ENCODE assay signal across 9 mouse cellular contexts in the genomic region with DNA sequence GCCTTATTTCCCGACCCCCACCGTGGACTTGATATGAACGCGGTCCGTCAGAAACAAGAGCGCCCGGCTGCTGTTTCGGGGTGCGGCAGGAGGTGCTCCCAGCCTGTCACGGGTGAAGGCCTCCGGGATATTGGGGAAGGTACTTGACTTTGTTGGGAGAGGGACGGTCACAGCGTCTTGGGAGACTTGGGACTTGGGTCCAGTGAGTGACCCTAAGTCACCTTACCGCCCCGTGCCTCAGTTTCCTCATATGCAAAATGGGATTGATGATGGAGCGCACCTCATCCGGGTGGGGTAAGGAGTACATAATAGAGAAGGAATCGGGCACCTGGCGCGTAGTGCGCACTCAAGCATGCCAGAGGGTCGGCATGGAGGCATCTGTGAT. TPM values are rescaled to one million over a fixed set of nuclear protein-coding genes. Genes with fewer than 3 reads are reported as not detected.
A peak's percentile ranks its signal among the peaks of the same experiment; 100 is the strongest.
DNase-seq lines count a peak whose midpoint lies in the region; ATAC-seq and TF ChIP-seq lines count a peak whose summit lies in the region.
"Had no signal": no experiment of that assay in that cellular context is flagged by ENCODE, and none has a peak within 500 bp of the region (broad histone marks: within the 10 kb centered on the region; RNA-seq: fewer than 3 reads in every experiment).

No protein-coding gene starts in this region.

- WGBS in kidney, embryonic 16.5 days, result 2% methylated on average over 22 of the region's 22 CpGs
- 2% methylated on average over 22 of the region's 22 CpGs for WGBS in forebrain, embryonic 10.5 days
- 3% methylated on average over 22 of the region's 22 CpGs for whole genome bisulfite sequencing in hindbrain, postnatal 0 days
- WGBS in midbrain, postnatal 0 days, result 4% methylated on average over 22 of the region's 22 CpGs

- DNase-seq in kidney, postnatal 14 days, result no peak
- DNase-seq in forebrain, embryonic 10.5 days (ENCODE audit: extremely low spot score, low spot score), result no peak
- no peak for DNase-seq in hindbrain, postnatal 0 days (ENCODE audit: low spot score)
- DNase-seq in midbrain, postnatal 0 days (ENCODE audit: low spot score), result no peak
- DNase-seq in adrenal gland, postnatal 10 days, result no peak
- no peak for DNase-seq in adrenal gland, adult 8-10 months
- no peak for DNase-seq in frontal cortex, postnatal 36 days (ENCODE audit: low spot score in 2 of 2)
- DNase-seq: thymus, postnatal 25 days had no signal

- H3K4me2 ChIP-seq in kidney, embryonic 16.5 days (replicated peaks; ENCODE audit: low read depth, low read length), result peak overlapping the region; percentile 51
- H3K4me2 ChIP-seq in hindbrain, postnatal 0 days (ENCODE audit: low read depth, low read length), result peak overlapping the region; percentile 60
- peak overlapping the region; percentile 69 for H3K4me2 ChIP-seq in midbrain, postnatal 0 days (ENCODE audit: low read depth, low read length, poor library complexity, severe bottlenecking)

- no peak overlapping the region for H3K27ac ChIP-seq in kidney, embryonic 16.5 days (ENCODE audit: low read length)
- no peak overlapping the region for H3K27ac ChIP-seq in forebrain, embryonic 10.5 days
- H3K27ac ChIP-seq in hindbrain, postnatal 0 days, result no peak overlapping the region
- no peak overlapping the region for H3K27ac ChIP-seq in midbrain, postnatal 0 days (ENCODE audit: low read depth, low read length)

- H3K27me3 ChIP-seq in kidney, embryonic 16.5 days (ENCODE audit: insufficient read depth, low read length), result peaks cover 60% of the 10 kb centered on the region
- H3K27me3 ChIP-seq in forebrain, embryonic 10.5 days (ENCODE audit: poor library complexity, severe bottlenecking), result peaks cover 84% of the 10 kb centered on the region
- peaks cover 11% of the 10 kb centered on the region; the same call in 1 of the 2 replicates for H3K27me3 ChIP-seq in hindbrain, postnatal 0 days (ENCODE audit: insufficient read depth, low read length)
- peaks cover 14% of the 10 kb centered on the region for H3K27me3 ChIP-seq in midbrain, postnatal 0 days (ENCODE audit: insufficient read depth, low read length)

- TF ChIP-seq CTCF in hindbrain, postnatal 0 days (IDR thresholded peaks at IDR 0.05; ENCODE audit: low read depth), result no peak
- TF ChIP-seq CTCF in midbrain, postnatal 0 days (IDR thresholded peaks at IDR 0.05), result no peak

- peaks cover 49% of the 10 kb centered on the region for H3K4me1 ChIP-seq in kidney, embryonic 16.5 days (ENCODE audit: insufficient read depth, low read length)
- H3K4me1 ChIP-seq in forebrain, embryonic 10.5 days, result peaks cover 68% of the 10 kb centered on the region
- peaks cover 22% of the 10 kb centered on the region; the same call in 1 of the 2 replicates for H3K4me1 ChIP-seq in hindbrain, postnatal 0 days (ENCODE audit: insufficient read depth, low read length)
- peaks cover 9% of the 10 kb centered on the region; the same call in 1 of the 2 replicates for H3K4me1 ChIP-seq in midbrain, postnatal 0 days (ENCODE audit: insufficient read depth, low read length)

- no peaks in the 10 kb centered on the region for H3K9me3 ChIP-seq in kidney, embryonic 16.5 days (ENCODE audit: low read length)
- H3K9me3 ChIP-seq in forebrain, embryonic 10.5 days, result no peaks in the 10 kb centered on the region
- H3K9me3 ChIP-seq in hindbrain, postnatal 0 days (ENCODE audit: low read length), result no peaks in the 10 kb centered on the region
- no peaks in the 10 kb centered on the region for H3K9me3 ChIP-seq in midbrain, postnatal 0 days (ENCODE audit: low read length)

- H3K4me3 ChIP-seq in kidney, embryonic 16.5 days (ENCODE audit: low read length), result peak overlapping the region; percentile 32
- peak overlapping the region; percentile 35 for H3K4me3 ChIP-seq in forebrain, embryonic 10.5 days
- H3K4me3 ChIP-seq in hindbrain, postnatal 0 days (ENCODE audit: low read length), result peak overlapping the region; percentile 11
- H3K4me3 ChIP-seq in midbrain, postnatal 0 days (ENCODE audit: low read depth, low read length), result peak overlapping the region; percentile 44

- H3K36me3 ChIP-seq in kidney, embryonic 16.5 days (ENCODE audit: insufficient read depth, low read length), result no peaks in the 10 kb centered on the region
- H3K36me3 ChIP-seq in forebrain, embryonic 10.5 days (replicated peaks), result no peaks in the 10 kb centered on the region
- no peaks in the 10 kb centered on the region for H3K36me3 ChIP-seq in hindbrain, postnatal 0 days (ENCODE audit: insufficient read depth, low read length)
- H3K36me3 ChIP-seq in midbrain, postnatal 0 days (ENCODE audit: insufficient read depth, low read length), result no peaks in the 10 kb centered on the region

- H3K9ac ChIP-seq in kidney, embryonic 16.5 days (replicated peaks; ENCODE audit: low read length), result peak overlapping the region; percentile 51
- H3K9ac ChIP-seq in hindbrain, postnatal 0 days (replicated peaks; ENCODE audit: low read length), result no peak overlapping the region
- no peak overlapping the region for H3K9ac ChIP-seq in midbrain, postnatal 0 days (replicated peaks; ENCODE audit: low read length, poor library complexity, severe bottlenecking)

- no peak for ATAC-seq in kidney, embryonic 16.5 days (ENCODE audit: low FRiP score, low TSS enrichment)
- no peak for ATAC-seq in hindbrain, postnatal 0 days
- no peak for ATAC-seq in midbrain, postnatal 0 days (ENCODE audit: low FRiP score)

RNA-seq across cellular contexts. Expression of a gene that starts 1.0 kb away (rescaled TPM):
- polyA plus RNA-seq in kidney, embryonic 16.5 days (2015; fragmentation: Nextera tagmentation; extraction: Ambion mirVana), result 11.1 and 11.4 TPM in 2 replicates
- 0.36 and 1.1 TPM in 2 replicates for polyA plus RNA-seq in forebrain, embryonic 10.5 days (2016; fragmentation: Nextera tagmentation; extraction: Ambion mirVana)
- total RNA-seq in hindbrain, postnatal 0 days (2014; rRNA removed), result 234 and 282 TPM in 2 replicates
- polyA plus RNA-seq in hindbrain, postnatal 0 days (2015; fragmentation: Nextera tagmentation; extraction: Ambion mirVana), result 466 and 477 TPM in 2 replicates
- total RNA-seq in midbrain, postnatal 0 days (2014; rRNA removed), result 189 and 285 TPM in 2 replicates
- 455 and 516 TPM in 2 replicates for polyA plus RNA-seq in midbrain, postnatal 0 days (2015; fragmentation: Nextera tagmentation; extraction: Ambion mirVana)
- 10 to 100 TPM in 1 of 2 experiments, 1 to 10 TPM in 1; 7.5 to 18.2 TPM for total RNA-seq in adrenal gland, postnatal 10 days (2021)
- total RNA-seq in adrenal gland, adult 8-10 months (2022), result 1 to 10 TPM; 2.0 to 4.1 (median 2.3) TPM

RNA-seq across cellular contexts. Expression of a gene that starts 4.8 kb away (rescaled TPM):
- 45.7 and 48.3 TPM in 2 replicates for polyA plus RNA-seq in kidney, embryonic 16.5 days (2015; fragmentation: Nextera tagmentation; extraction: Ambion mirVana)
- 2.2 and 2.5 TPM in 2 replicates for polyA plus RNA-seq in forebrain, embryonic 10.5 days (2016; fragmentation: Nextera tagmentation; extraction: Ambion mirVana)
- 24.0 and 26.5 TPM in 2 replicates for total RNA-seq in hindbrain, postnatal 0 days (2014; rRNA removed)
- polyA plus RNA-seq in hindbrain, postnatal 0 days (2015; fragmentation: Nextera tagmentation; extraction: Ambion mirVana), result 129 and 150 TPM in 2 replicates
- total RNA-seq in midbrain, postnatal 0 days (2014; rRNA removed), result 7.0 and 7.4 TPM in 2 replicates
- 20.4 and 22.2 TPM in 2 replicates for polyA plus RNA-seq in midbrain, postnatal 0 days (2015; fragmentation: Nextera tagmentation; extraction: Ambion mirVana)
- 100 to 1,000 TPM; 353 to 358 TPM for total RNA-seq in adrenal gland, postnatal 10 days (2021)
- 100 to 1,000 TPM; 110 to 212 (median 163) TPM for total RNA-seq in adrenal gland, adult 8-10 months (2022)

RNA-seq across cellular contexts. Expression of a gene that starts 6.9 kb away (rescaled TPM):
- 0.32 and 0.33 TPM in 2 replicates for polyA plus RNA-seq in kidney, embryonic 16.5 days (2015; fragmentation: Nextera tagmentation; extraction: Ambion mirVana)
- polyA plus RNA-seq in forebrain, embryonic 10.5 days (2016; fragmentation: Nextera tagmentation; extraction: Ambion mirVana), result 0.58 and 0.68 TPM in 2 replicates
- 1.9 and 5.9 TPM in 2 replicates for total RNA-seq in hindbrain, postnatal 0 days (2014; rRNA removed)
- polyA plus RNA-seq in hindbrain, postnatal 0 days (2015; fragmentation: Nextera tagmentation; extraction: Ambion mirVana), result 1.2 and 1.3 TPM in 2 replicates
- total RNA-seq in midbrain, postnatal 0 days (2014; rRNA removed), result 1.2 and 1.3 TPM in 2 replicates
- 0.56 and 0.81 TPM in 2 replicates for polyA plus RNA-seq in midbrain, postnatal 0 days (2015; fragmentation: Nextera tagmentation; extraction: Ambion mirVana)
- 1 to 10 TPM; 6.1 to 7.0 TPM for total RNA-seq in adrenal gland, postnatal 10 days (2021)
- total RNA-seq in adrenal gland, adult 8-10 months (2022), result 1 to 10 TPM; 2.8 to 8.8 (median 4.2) TPM

RNA-seq across cellular contexts. Expression of a gene that starts 10.0 kb away (rescaled TPM):
- 32.6 and 34.0 TPM in 2 replicates for polyA plus RNA-seq in kidney, embryonic 16.5 days (2015; fragmentation: Nextera tagmentation; extraction: Ambion mirVana)
- polyA plus RNA-seq in forebrain, embryonic 10.5 days (2016; fragmentation: Nextera tagmentation; extraction: Ambion mirVana), result 10.2 and 10.4 TPM in 2 replicates
- total RNA-seq in hindbrain, postnatal 0 days (2014; rRNA removed), result 15.3 and 22.1 TPM in 2 replicates
- 33.3 and 35.3 TPM in 2 replicates for polyA plus RNA-seq in hindbrain, postnatal 0 days (2015; fragmentation: Nextera tagmentation; extraction: Ambion mirVana)
- 23.1 and 48.0 TPM in 2 replicates for total RNA-seq in midbrain, postnatal 0 days (2014; rRNA removed)
- polyA plus RNA-seq in midbrain, postnatal 0 days (2015; fragmentation: Nextera tagmentation; extraction: Ambion mirVana), result 31.9 and 32.9 TPM in 2 replicates
- total RNA-seq in adrenal gland, postnatal 10 days (2021), result 10 to 100 TPM; 39.1 to 42.0 TPM
- 10 to 100 TPM; 53.1 to 81.6 (median 58.8) TPM for total RNA-seq in adrenal gland, adult 8-10 months (2022)

RNA-seq across cellular contexts. Expression of a gene that starts 24.3 kb away (rescaled TPM):
- polyA plus RNA-seq in kidney, embryonic 16.5 days (2015; fragmentation: Nextera tagmentation; extraction: Ambion mirVana), result 15.0 and 19.0 TPM in 2 replicates
- 1.9 and 2.8 TPM in 2 replicates for polyA plus RNA-seq in forebrain, embryonic 10.5 days (2016; fragmentation: Nextera tagmentation; extraction: Ambion mirVana)
- total RNA-seq in hindbrain, postnatal 0 days (2014; rRNA removed), result not detected in 2 replicates
- 1.2 and 1.5 TPM in 2 replicates for polyA plus RNA-seq in hindbrain, postnatal 0 days (2015; fragmentation: Nextera tagmentation; extraction: Ambion mirVana)
- 3.7 TPM in 1 of 2 replicates, not detected in the other for total RNA-seq in midbrain, postnatal 0 days (2014; rRNA removed)
- 0.47 TPM in 1 of 2 replicates, not detected in the other for polyA plus RNA-seq in midbrain, postnatal 0 days (2015; fragmentation: Nextera tagmentation; extraction: Ambion mirVana)
- total RNA-seq in adrenal gland, postnatal 10 days (2021), result 1 to 10 TPM; 4.0 to 5.6 TPM
- 1 to 10 TPM in 1 of 4 experiments, under 1 TPM in 3; 0.73 to 1.3 (median 0.86) TPM for total RNA-seq in adrenal gland, adult 8-10 months (2022)
